Mouse (Mus musculus) olfactory bulb, adult 2 months (tissue): ENCODE measurements around the gene Cacnb1.

Experiments used
- CTCF ChIP-seq: fragments of 200-500 bp; IDR thresholded peaks from 2 replicates; pipeline ENCODE4 v1.5.1; 2012; ENCODE audit warnings: low read depth, mild to moderate bottlenecking, low read length, moderate library complexity; ENCODE audit not compliant: insufficient read depth
- POLR2A ChIP-seq: fragments of 200-500 bp; IDR thresholded peaks from 2 replicates; pipeline ENCODE4 v1.6.1; 2012; ENCODE audit warnings: mild to moderate bottlenecking, low read depth, low read length, moderate library complexity; ENCODE audit not compliant: insufficient read depth

GRCm38 (mm10) chr11:98057466-98057865, 34.6 kb upstream of the Cacnb1 start:
- no peak for TF ChIP-seq CTCF
- no peak for TF ChIP-seq POLR2A
